In genomic region chr16:13667878-13668343, GRCm38 (mm10) we compare ENCODE assay signal across 8 mouse cellular contexts. TPM values are rescaled to one million over a fixed set of nuclear protein-coding genes. Genes with fewer than 3 reads are reported as not detected.
DNase-seq lines count a peak whose midpoint lies in the region; ATAC-seq and TF ChIP-seq lines count a peak whose summit lies in the region.

Gene Parn, minus strand, starts transcription at chr16:13668170.

- H3K79me2 ChIP-seq in liver, adult 2 months (ENCODE audit: control insufficient read depth, insufficient read depth, low read length) = peaks cover 4% of the 10 kb centered on the region; the same call in 1 of the 2 replicates
- H3K79me2 ChIP-seq in myocyte (ENCODE audit: control insufficient read depth, insufficient read depth) = peaks cover 8% of the 10 kb centered on the region

- H3K27ac ChIP-seq in heart, embryonic 11.5 days (ENCODE audit: low read depth, low read length) = peak within 1 kb of the TSS; percentile 75
- peak within 1 kb of the TSS; percentile 72 for H3K27ac ChIP-seq in kidney, embryonic 16.5 days (ENCODE audit: low read length)
- peak within 1 kb of the TSS; percentile 28; the same call in 1 of the 2 replicates for H3K27ac ChIP-seq in liver, adult 2 months (replicated peaks; ENCODE audit: insufficient read depth, low read depth, low read length)

- peak within 1 kb of the TSS; percentile 90 for H3K4me2 ChIP-seq in heart, embryonic 11.5 days
- peak within 1 kb of the TSS; percentile 77 for H3K4me2 ChIP-seq in kidney, embryonic 16.5 days (replicated peaks; ENCODE audit: low read depth, low read length)
- H3K4me2 ChIP-seq in myocyte (ENCODE audit: low read depth) = peak within 1 kb of the TSS; percentile 94

- peaks cover 16% of the 10 kb centered on the region for H3K4me1 ChIP-seq in heart, embryonic 11.5 days (ENCODE audit: control insufficient read depth, insufficient read depth, low read length)
- H3K4me1 ChIP-seq in kidney, embryonic 16.5 days (ENCODE audit: insufficient read depth, low read length) = peaks cover 12% of the 10 kb centered on the region
- peaks cover 4% of the 10 kb centered on the region; the same call in 1 of the 2 replicates for H3K4me1 ChIP-seq in liver, adult 2 months (ENCODE audit: control insufficient read depth, insufficient read depth, low read length)

- TF ChIP-seq POLR2A in liver, adult 2 months (IDR thresholded peaks at IDR 0.05; ENCODE audit: extremely low read depth, insufficient read depth, low read length) = peak; percentile 66; the same call in 1 of the 2 replicates
- peak; percentile 94 for TF ChIP-seq POLR2A in myocyte (IDR thresholded peaks at IDR 0.05; ENCODE audit: insufficient read length, low read depth)

- DNase-seq in B cell, adult 2 months = peak; percentile 98
- DNase-seq in brain, adult 2 months (ENCODE audit: low read depth, low spot score) = peak; percentile 98
- DNase-seq in liver, adult 2 months (ENCODE audit: extremely low read depth, low read depth, low spot score) = peak; percentile 76
- peak; percentile 96 for DNase-seq in splenic B cell, adult 2 months (ENCODE audit: low read depth, low spot score)

- peak within 1 kb of the TSS; percentile 85 for H3K9ac ChIP-seq in heart, embryonic 11.5 days (ENCODE audit: low read depth, low read length)
- peak within 1 kb of the TSS; percentile 83 for H3K9ac ChIP-seq in kidney, embryonic 16.5 days (replicated peaks; ENCODE audit: low read length)
- peak within 1 kb of the TSS; percentile 77 for H3K9ac ChIP-seq in liver, adult 2 months (ENCODE audit: low read depth, low read length)

- under 1% methylated on average over 35 of the region's 35 CpGs for WGBS in heart, embryonic 11.5 days (ENCODE audit: insufficient replicate concordance)
- under 1% methylated on average over 35 of the region's 35 CpGs for WGBS in kidney, embryonic 16.5 days
- under 1% methylated on average over 35 of the region's 35 CpGs for WGBS in liver, adult 2 months

- H3K9me3 ChIP-seq in heart, embryonic 11.5 days (replicated peaks; ENCODE audit: control insufficient read depth, low read length) = no peaks in the 10 kb centered on the region
- no peaks in the 10 kb centered on the region for H3K9me3 ChIP-seq in kidney, embryonic 16.5 days (ENCODE audit: low read length)

- peak within 1 kb of the TSS; percentile 5 for H3ac ChIP-seq in myocyte (ENCODE audit: control insufficient read depth, insufficient read length)

- H3K4me3 ChIP-seq in heart, embryonic 11.5 days (ENCODE audit: low read depth, low read length) = peak within 1 kb of the TSS; percentile 78
- peak within 1 kb of the TSS; percentile 71 for H3K4me3 ChIP-seq in kidney, embryonic 16.5 days (ENCODE audit: low read length)
- peak within 1 kb of the TSS; percentile 83 for H3K4me3 ChIP-seq in liver, adult 2 months (ENCODE audit: insufficient read depth, low read depth, low read length)
- peak within 1 kb of the TSS; percentile 46 for H3K4me3 ChIP-seq in myocyte

- peaks cover 2% of the 10 kb centered on the region for H3K36me3 ChIP-seq in heart, embryonic 11.5 days (ENCODE audit: control insufficient read depth, insufficient read depth, low read length)
- peaks cover 14% of the 10 kb centered on the region for H3K36me3 ChIP-seq in kidney, embryonic 16.5 days (ENCODE audit: insufficient read depth, low read length)
- peaks cover 13% of the 10 kb centered on the region for H3K36me3 ChIP-seq in liver, adult 2 months (ENCODE audit: control insufficient read depth, insufficient read depth, low read length)
- peaks cover 4% of the 10 kb centered on the region for H3K36me3 ChIP-seq in myocyte (ENCODE audit: control insufficient read depth, insufficient read depth)
- no peaks in the 10 kb centered on the region for H3K36me3 ChIP-seq in splenic B cell, adult 2 months (ENCODE audit: control insufficient read depth, insufficient read depth, low read length, poor library complexity, severe bottlenecking)

- ATAC-seq in erythroblast, adult 5-6 weeks (replicated peaks; ENCODE audit: low FRiP score, poor library complexity, severe bottlenecking) = peak; percentile 84
- ATAC-seq in heart, embryonic 11.5 days (replicated peaks; ENCODE audit: insufficient number of reproducible peaks, low FRiP score, low TSS enrichment) = peak; percentile 82
- ATAC-seq in kidney, embryonic 16.5 days (ENCODE audit: low FRiP score, low TSS enrichment) = peak; percentile 88

- H3K27me3 ChIP-seq in heart, embryonic 11.5 days (ENCODE audit: control insufficient read depth, insufficient read depth, low read length) = no peaks in the 10 kb centered on the region
- H3K27me3 ChIP-seq in kidney, embryonic 16.5 days (ENCODE audit: insufficient read depth, low read length) = no peaks in the 10 kb centered on the region
- H3K27me3 ChIP-seq in liver, adult 2 months (ENCODE audit: control insufficient read depth, insufficient read depth, low read length) = no peaks in the 10 kb centered on the region
- no peaks in the 10 kb centered on the region for H3K27me3 ChIP-seq in myocyte (ENCODE audit: control insufficient read depth, insufficient read depth, insufficient read length)
- no peaks in the 10 kb centered on the region for H3K27me3 ChIP-seq in splenic B cell, adult 2 months (ENCODE audit: control insufficient read depth, insufficient read depth, low read length, poor library complexity, severe bottlenecking)

- TF ChIP-seq CTCF in liver, adult 2 months (IDR thresholded peaks at IDR 0.05; ENCODE audit: low read depth, low read length) = no peak

TF ChIP-seq in myocyte, 11 proteins besides CTCF, POLR2A, EP300 and RAD21:
- TF ChIP-seq USF1 (IDR thresholded peaks at IDR 0.05; ENCODE audit: low read depth) = no peak
- peak; percentile 95 for TF ChIP-seq POLR2AphosphoS2 (IDR thresholded peaks at IDR 0.05; ENCODE audit: insufficient read length, low read depth)
- peak; percentile 80 for TF ChIP-seq SRF (IDR thresholded peaks at IDR 0.05; ENCODE audit: control insufficient read depth, insufficient read length, low read depth)

RNA-seq across cellular contexts. Expression of gene Parn, which starts in this region (rescaled TPM):
- total RNA-seq in erythroblast, adult 5-6 weeks (2015; ENCODE audit: low replicate concordance) = 2.9 and 3.1 TPM in 2 replicates
- 8.5 and 8.7 TPM in 2 replicates for total RNA-seq in erythroblast, adult 5-6 weeks (2017; ENCODE audit: low replicate concordance)
- 24.4 and 28.9 TPM in 2 replicates for polyA plus RNA-seq in heart, embryonic 11.5 days (2014; fragmentation: Nextera tagmentation; extraction: Ambion mirVana)
- polyA plus RNA-seq in kidney, embryonic 16.5 days (2015; fragmentation: Nextera tagmentation; extraction: Ambion mirVana) = 48.3 and 49.1 TPM in 2 replicates
- 14.0 and 14.4 TPM in 2 replicates for total RNA-seq in liver, adult 2 months (2014; rRNA removed)
- polyA plus RNA-seq in liver, adult 2 months (2012; rRNA removed) = 8.8 and 9.1 TPM in 2 replicates
- 14.5 TPM for polyA plus RNA-seq in myocyte (2012; fragmentation: generic; extraction: Trizol)

Comparison
In these comparisons a context has a peak if more than half of its experiments do, and no peak if none do; other contexts are left out.
1. Peak in every context shown above with its lines: DNase-seq, ATAC-seq, H3K4me3 ChIP-seq and H3K27ac ChIP-seq.